Mouse (Mus musculus) yolk sac, embryonic 10.5 days (tissue): ENCODE measurements at regions not wholly inside any gene's neighbourhood (a gene's known extent, or its start where the extent isn't known, plus 50 kb on each side); places are given as distances from the start of the nearest gene placed in this dataset.

Source experiments
- DNase-seq: peaks from one replicate; pipeline ENCODE4 v3.0.0-alpha.2; 2017; ENCODE audit warnings: low spot score

GRCm38 (mm10) chr6:98452277-98452676 lies 109.7 kb upstream of the Gm765 start:
- DNase-seq, result no peak

GRCm38 (mm10) chr6:98435676-98436075 lies 93.1 kb upstream of the Gm765 start:
- DNase-seq, result no peak

- DNase-seq, result no peak
Measured at GRCm38 (mm10) chr6:98433286-98433685, 90.7 kb upstream of the Gm765 start.

- DNase-seq, result no peak
Measured at GRCm38 (mm10) chr6:98429120-98429519, 86.6 kb upstream of the Gm765 start.

- DNase-seq, result peak; percentile 4
Measured at GRCm38 (mm10) chr6:98402605-98403004, 60.1 kb upstream of the Gm765 start.

- no peak for DNase-seq
Measured at GRCm38 (mm10) chr6:98394589-98394988, 52.0 kb upstream of the Gm765 start.
